Mouse (Mus musculus) thymus, postnatal 36 days (tissue): ENCODE measurements around the gene Olfr1264.

Experiments used
- DNase-seq, 2 experiments: peaks; one replicate each; pipeline ENCODE4 v3.0.0; 2022; ENCODE audit warnings: mixed read lengths in 2 of 2

The Olfr1264 gene

DNA sequence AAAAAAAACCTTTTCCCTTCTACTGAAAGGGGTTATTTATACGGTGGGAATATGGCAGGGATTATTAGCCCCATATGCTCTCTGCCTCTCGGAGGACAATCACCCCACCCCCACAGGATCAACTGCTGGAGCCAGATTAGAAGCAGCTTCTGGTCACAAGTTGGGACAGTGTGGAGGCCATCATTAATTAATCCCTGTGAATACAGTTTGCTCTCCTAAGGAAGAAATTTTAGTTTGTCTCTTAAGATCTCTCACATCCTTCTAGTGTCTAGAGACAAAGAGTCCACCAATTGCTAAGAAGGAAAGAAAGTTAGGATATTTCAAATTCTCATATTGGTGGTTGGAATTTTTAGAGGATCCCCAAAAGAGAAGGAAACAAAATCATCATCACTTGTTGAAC, at the start of gene Olfr1264:
TSS of gene Olfr1264 (minus strand) at position 101 of the 400 bp plus-strand sequence.
- no peak for DNase-seq

DNA sequence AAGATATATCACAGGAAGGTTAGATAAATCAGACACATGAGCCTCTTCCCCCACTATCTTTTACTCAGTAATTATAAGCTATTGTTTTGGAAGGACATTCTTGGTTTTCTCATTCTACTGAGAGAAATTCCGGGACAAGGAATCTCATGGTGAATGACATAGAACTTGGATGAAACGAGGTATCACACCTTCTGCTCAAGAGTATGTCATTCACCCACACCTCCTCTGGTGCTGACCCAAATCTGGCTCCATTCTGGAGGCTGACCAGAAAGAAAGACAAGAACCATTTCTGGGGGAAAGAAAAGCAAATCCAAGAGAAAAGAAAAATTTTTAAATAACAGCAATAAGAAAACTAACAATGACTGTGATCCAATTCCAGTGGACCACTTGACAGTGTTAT, 44.7 kb upstream of the Olfr1264 start:
- DNase-seq: no peak

DNA sequence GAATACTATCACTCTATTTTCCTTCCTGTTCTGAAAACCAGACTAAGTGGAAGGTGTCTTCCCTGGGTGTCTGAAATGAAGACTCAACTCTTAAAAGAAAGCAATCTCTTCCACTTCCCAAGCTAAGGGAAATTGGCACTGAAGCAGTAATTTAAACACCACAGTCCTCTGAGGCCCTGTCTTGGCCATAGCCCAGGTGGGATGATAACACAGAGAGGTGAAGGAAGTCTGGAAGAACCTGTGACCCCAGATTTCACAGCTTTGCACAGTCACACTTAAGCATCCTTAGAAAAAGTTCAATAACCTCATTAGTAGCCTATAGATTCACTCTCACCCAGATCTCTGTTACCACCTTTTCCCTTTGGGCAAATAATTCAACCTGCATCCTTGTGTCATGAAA, 38.1 kb upstream of the Olfr1264 start, which contains the start of gene Olfr140:
TSS of gene Olfr140 (minus strand) at position 101 of the 400 bp plus-strand sequence.
- no peak for DNase-seq

DNA sequence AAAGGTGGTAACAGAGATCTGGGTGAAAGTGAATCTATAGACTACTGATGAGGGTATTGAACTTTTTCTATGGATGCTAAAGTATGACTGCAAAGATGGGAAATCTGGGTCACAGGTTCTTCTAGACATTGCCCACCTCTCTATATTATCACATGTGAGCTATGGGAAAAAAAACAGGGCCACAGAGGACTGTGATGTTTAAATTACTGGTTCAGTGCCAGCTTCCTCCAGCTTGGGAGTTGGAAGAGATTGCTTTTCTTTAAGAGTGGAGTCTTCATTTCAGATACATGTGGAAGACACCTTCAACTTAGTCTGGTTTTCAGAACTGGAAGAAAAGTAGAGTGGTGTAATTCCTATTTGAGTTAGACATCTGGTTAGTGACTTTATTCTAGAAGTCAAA, 9.7 kb upstream of the Olfr1264 start, which contains the start of gene Olfr1265:
TSS of gene Olfr1265 (plus strand) at position 301 of the 400 bp plus-strand sequence.
- DNase-seq: no peak

GRCm38 (mm10) chr2:90011831-90012230, 13.5 kb downstream of the Olfr1264 start, which contains the start of gene Olfr1263:
Gene Olfr1263 (plus strand): TSS chr2:90012131.
- no peak for DNase-seq

DNA sequence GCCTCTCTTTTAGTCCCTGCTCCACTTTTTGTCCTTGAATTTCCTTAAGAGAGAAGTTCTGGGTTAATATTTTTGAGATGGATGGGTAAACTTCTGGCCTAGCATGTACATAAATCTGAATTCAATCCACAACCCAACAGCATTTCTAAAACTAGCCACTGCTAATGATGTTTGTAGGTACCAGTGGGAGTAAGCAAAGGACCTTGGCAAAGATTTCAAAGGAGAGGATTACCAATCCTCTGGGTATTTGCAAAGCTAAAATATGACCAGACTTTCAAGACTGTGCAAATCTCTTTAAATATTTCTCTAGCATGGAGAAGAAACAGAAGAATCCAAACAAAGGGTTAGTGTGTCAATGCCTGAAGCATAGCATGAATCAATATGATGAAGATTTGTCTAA, 25.5 kb downstream of the Olfr1264 start, which contains the start of gene Olfr1262:
TSS of gene Olfr1262 (plus strand) at position 301 of the 400 bp plus-strand sequence.
- no peak for DNase-seq

DNA sequence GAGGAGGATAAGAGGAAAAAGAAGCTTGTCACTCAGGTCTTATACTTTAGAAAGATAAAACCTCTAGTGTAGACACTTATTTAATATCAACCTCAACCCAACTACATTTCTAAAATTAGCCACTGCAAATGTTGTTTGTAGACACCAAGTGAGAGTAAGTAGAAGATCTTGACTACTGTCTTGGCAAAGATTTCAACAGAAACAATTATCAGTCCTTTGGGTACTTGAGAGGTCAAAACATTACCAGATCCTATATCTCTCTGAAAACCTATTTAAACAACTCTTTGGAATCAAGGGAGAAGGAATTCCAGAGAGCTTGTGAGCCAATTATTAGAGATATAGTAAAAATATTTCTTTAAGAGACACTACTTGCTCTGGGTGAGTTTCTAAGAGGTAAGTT, 34.5 kb downstream of the Olfr1264 start, which contains the start of gene Olfr1261:
TSS of gene Olfr1261 (plus strand) at position 301 of the 400 bp plus-strand sequence.
- no peak for DNase-seq

GRCm38 (mm10) chr2:89977709-89978108, 47.7 kb downstream of the Olfr1264 start:
- no peak for DNase-seq

DNA sequence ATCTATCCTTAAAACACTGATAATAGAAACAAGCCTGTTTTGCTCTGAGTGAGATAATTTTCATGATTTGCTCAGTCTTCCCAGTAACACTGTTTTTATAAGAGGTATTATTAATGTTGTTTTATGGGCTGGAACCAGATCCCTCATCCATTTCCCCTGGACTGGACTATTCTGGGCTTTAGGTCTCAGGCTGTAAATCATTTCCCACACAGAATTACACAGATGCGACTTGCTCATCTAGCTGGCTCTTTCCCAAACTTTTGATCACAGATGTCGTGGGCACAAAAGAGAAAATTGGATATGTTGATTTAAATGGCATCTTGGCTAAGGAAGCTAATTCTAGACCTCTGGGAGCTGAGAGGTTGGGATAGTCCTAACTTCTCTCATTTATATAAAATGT, 51.2 kb downstream of the Olfr1264 start, which contains the start of gene Olfr1260:
TSS of gene Olfr1260 (plus strand) at position 157 of the 400 bp plus-strand sequence.
- no peak for DNase-seq
